Mouse (Mus musculus) heart, embryonic 15.5 days (tissue): Measurements from ENCODE around the gene Ifitm10. TPM values are rescaled to one million over a fixed set of nuclear protein-coding genes. Genes with fewer than 3 reads are reported as not detected.
"Not testable (repeated sequence)": the region's sequence is repeated elsewhere in the genome, so short reads cannot be mapped to it uniquely, and the experiment has no call there.

ENCODE experiments used
- ATAC-seq: fragments of 200-750 bp; cut with Nextera tagmentation; replicated peaks from 2 replicates; pipeline ENCODE4 v1.8.0; 2017; ENCODE audit warnings: low read depth, moderate TSS enrichment; ENCODE audit not compliant: insufficient number of reproducible peaks, insufficient read depth, low FRiP score
- H3K27ac ChIP-seq: fragments of 300-500 bp; sonication (generic); 2 replicates; pipeline ENCODE4 v1.5.1; 2015; ENCODE audit warnings: mild to moderate bottlenecking, inconsistent platforms
- H3K27me3 ChIP-seq: fragments of 300-500 bp; sonication (generic); 2 replicates; pipeline ENCODE4 v1.6.1; 2015; ENCODE audit warnings: inconsistent platforms
- H3K36me3 ChIP-seq: fragments of 300-500 bp; sonication (generic); 2 replicates; pipeline ENCODE4 v1.6.1; 2015; ENCODE audit warnings: mild to moderate bottlenecking, inconsistent platforms
- H3K4me1 ChIP-seq: fragments of 300-500 bp; sonication (generic); replicated peaks from 2 replicates; pipeline ENCODE4 v1.6.1; 2015; ENCODE audit warnings: inconsistent platforms
- H3K4me2 ChIP-seq: fragments of 300-500 bp; sonication (generic); 2 replicates; pipeline ENCODE4 v1.6.1; 2015; ENCODE audit warnings: inconsistent platforms, mild to moderate bottlenecking, moderate library complexity
- H3K4me3 ChIP-seq: fragments of 300-500 bp; sonication (generic); 2 replicates; pipeline ENCODE4 v1.5.1; 2015; ENCODE audit warnings: mild to moderate bottlenecking, inconsistent platforms
- H3K9ac ChIP-seq: fragments of 300-500 bp; sonication (generic); 2 replicates; pipeline ENCODE4 v1.6.1; 2015; ENCODE audit warnings: mild to moderate bottlenecking, inconsistent platforms
- H3K9me3 ChIP-seq: fragments of 300-500 bp; sonication (generic); replicated peaks from 2 replicates; pipeline ENCODE4 v1.6.1; 2016; ENCODE audit warnings: inconsistent platforms
- WGBS: fragments of 180-500 bp; shearing (Covaris S2); methylation state at CpG from one replicate; pipeline ENCODE4 v1.1.7; 2015; ENCODE audit warnings: mixed read lengths; 5-methylcytosine and 5-hydroxymethylcytosine counted together
- polyA plus RNA-seq: library from polyadenylated mRNA; unstranded; fragments of >200 nt; fragmentation: Nextera tagmentation; extraction: Ambion mirVana; gene quantifications from 2 replicates; pipeline ENCODE4 v1.2.1, GENCODE M21; 2015

The Ifitm10 gene
- polyA plus RNA-seq, 1 experiment from 2014 or later: 5.5 TPM

DNA sequence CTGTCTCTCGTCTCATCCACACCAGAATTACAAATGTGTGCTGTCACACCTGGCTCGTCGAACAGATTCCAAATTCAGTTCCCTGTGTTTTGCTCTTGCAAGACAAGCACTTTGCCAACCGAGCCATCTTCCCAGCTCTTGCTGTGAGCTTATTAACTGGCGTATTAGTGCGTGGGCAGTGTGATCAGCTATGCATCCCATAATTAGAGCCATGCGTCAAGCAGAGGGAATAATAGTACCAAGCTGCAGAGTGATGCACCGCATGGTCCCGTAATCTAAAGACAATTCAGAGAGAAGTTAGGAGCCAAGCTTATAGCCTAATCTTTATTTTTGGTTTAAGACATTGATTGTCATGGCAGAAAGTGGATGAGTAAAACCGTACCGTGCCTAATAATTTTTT is 54.4 kb downstream of the Ifitm10 start:
- no peaks in the 10 kb centered on the region for H3K9me3 ChIP-seq
- no peak overlapping the region for H3K9ac ChIP-seq
- H3K4me2 ChIP-seq: no peak overlapping the region
- H3K4me3 ChIP-seq: no peak overlapping the region
- peaks cover 28% of the 10 kb centered on the region for H3K4me1 ChIP-seq
- no peaks in the 10 kb centered on the region for H3K27me3 ChIP-seq
- H3K27ac ChIP-seq: no peak overlapping the region
- no peaks in the 10 kb centered on the region for H3K36me3 ChIP-seq
- WGBS: 87% methylated on average over 11 of the region's 11 CpGs
- ATAC-seq: no peak

DNA sequence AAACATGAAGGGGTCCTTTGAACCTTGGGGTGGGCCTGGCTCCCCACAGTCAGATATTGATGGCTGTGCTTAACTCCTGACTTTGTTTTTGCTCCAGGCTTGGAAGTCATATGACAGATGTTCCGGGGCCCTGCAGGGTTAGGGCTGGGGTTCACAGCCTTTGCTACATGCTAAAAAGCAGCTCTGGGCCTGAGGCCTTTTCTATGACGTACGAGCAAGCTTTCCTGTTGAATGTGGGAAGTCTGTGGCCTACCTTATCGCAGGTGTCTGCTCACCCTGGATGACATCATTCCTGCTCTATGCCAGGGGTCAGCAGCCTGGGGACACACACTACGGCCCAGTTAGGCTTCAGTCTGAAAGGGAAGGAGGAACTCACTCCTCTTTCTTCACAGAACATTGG is 56.3 kb downstream of the Ifitm10 start:
- Histone ChIP-seq H3K36me3 (no peaks in the 10 kb centered on the region), H3K27me3 (no peaks in the 10 kb centered on the region), H3K4me2 (no peak overlapping the region), H3K9ac (no peak overlapping the region), H3K4me3 (no peak overlapping the region), H3K9me3 (no peaks in the 10 kb centered on the region), H3K27ac (no peak overlapping the region), H3K4me1 (peaks cover 28% of the 10 kb centered on the region)
- no peak for ATAC-seq
- 72% methylated on average over 5 of the region's 5 CpGs for WGBS

DNA sequence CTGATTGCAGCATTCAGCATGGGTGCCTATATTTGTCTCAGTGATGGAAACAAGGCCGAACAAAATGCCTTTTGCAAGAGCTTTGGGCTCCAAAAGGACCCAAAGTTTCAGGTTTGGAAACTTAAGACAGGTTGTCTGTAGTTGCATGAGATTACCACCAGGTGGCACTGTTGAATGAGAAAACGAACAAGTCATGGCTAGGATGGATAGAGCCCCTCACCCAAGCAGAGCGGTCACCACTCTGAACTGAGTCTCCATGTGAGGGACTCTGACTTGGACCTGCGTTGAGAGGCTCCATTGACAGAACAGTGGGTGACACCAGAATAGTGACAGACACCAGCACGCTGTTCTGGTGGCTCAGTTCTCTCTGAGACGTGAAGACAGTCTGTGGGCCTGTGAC is 57.0 kb downstream of the Ifitm10 start:
- WGBS: 23% methylated on average over 6 of the region's 6 CpGs
- Histone ChIP-seq H3K9me3 (no peaks in the 10 kb centered on the region), H3K4me1 (peaks cover 28% of the 10 kb centered on the region), H3K4me3 (no peak overlapping the region), H3K27me3 (no peaks in the 10 kb centered on the region), H3K36me3 (no peaks in the 10 kb centered on the region), H3K4me2 (no peak overlapping the region), H3K9ac (no peak overlapping the region), H3K27ac (no peak overlapping the region)
- no peak for ATAC-seq

DNA sequence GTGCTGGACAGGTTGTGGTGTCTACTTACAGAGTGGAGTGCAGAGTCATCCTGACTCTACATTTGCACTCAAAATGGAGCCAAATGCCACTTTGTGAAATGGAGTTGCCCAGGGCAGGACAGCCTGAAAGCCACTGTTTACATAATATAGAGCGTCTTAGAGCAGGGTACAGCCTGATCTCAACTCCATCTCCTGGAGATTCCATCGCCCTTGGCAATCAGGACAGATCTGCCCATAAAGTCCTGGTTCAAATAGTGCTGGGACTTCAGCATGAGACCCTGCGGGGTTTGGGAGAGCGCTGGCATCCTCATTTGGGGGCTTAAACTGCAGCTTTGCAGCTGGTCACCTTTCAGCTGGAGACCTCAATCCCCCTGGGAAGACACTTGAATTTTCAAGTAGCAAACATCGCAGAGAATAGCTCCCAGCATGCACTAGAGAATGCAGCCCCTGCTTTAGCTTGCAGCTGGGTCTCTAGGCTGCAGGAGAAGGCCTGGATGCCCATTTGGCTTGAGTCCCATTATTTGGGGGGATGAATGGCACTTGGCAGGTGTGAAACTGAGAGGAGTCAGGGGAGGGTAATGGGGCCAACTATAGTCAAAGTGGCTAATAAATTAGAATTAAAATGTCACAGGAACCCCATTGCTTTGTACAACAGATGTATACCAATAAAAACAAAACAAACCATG is 58.8 kb downstream of the Ifitm10 start:
- Histone ChIP-seq H3K27ac (no peak overlapping the region), H3K4me1 (peaks cover 17% of the 10 kb centered on the region), H3K4me2 (no peak overlapping the region), H3K36me3 (no peaks in the 10 kb centered on the region), H3K4me3 (no peak overlapping the region), H3K27me3 (no peaks in the 10 kb centered on the region), H3K9me3 (no peaks in the 10 kb centered on the region), H3K9ac (no peak overlapping the region)
- 62% methylated on average over 5 of the region's 5 CpGs for WGBS
- no peak for ATAC-seq

DNA sequence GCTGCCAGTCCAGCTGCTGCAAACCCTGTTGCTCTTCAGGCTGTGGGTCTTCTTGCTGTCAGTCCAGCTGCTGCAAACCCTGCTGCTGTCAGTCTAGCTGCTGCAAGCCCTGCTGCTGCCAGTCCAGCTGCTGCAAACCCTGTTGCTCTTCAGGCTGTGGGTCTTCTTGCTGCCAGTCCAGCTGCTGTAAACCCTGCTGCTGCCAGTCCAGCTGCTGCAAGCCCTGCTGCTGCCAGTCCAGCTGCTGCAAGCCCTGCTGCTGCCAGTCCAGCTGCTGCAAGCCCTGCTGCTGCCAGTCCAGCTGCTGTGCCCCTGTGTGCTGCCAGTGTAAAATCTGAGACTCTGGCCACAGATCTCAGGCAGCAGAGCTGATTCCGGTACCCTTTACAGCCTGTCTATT is 69.6 kb downstream of the Ifitm10 start:
- H3K9me3 ChIP-seq, H3K9ac ChIP-seq, H3K36me3 ChIP-seq, H3K4me3 ChIP-seq, H3K4me2 ChIP-seq, ATAC-seq, H3K27me3 ChIP-seq, H3K27ac ChIP-seq, H3K4me1 ChIP-seq: not testable (repeated sequence)
- 67% methylated on average over 1 of the region's 1 CpGs for WGBS

DNA sequence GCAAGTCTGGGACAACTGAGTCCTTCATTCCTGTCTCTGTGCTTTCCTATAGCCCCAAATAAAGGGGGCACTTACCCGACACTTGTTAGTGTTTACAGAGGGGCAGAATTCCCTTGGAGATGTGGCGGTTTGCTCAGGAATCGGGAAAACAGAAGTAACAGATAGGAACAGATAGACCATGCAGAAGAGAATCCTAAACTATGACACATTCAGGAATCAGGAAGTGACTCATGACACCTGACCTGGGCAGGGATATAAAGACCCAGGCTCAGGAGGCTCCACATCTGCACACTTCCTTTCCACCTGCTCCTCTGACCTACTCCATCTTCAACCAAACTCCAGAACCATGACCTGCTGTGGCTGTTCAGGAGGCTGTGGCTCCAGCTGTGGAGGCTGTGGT is 70.3 kb downstream of the Ifitm10 start, which contains the start of gene Krtap5-4:
TSS of gene Krtap5-4 (plus strand) at position 301 of the 400 bp plus-strand sequence.
- no peak within 1 kb of the TSS for H3K9ac ChIP-seq
- no peaks in the 10 kb centered on the region for H3K36me3 ChIP-seq
- no peak for ATAC-seq
- WGBS: 46% methylated on average over 3 of the region's 3 CpGs
- no peak within 1 kb of the TSS for H3K4me2 ChIP-seq
- H3K27me3 ChIP-seq: no peaks in the 10 kb centered on the region
- peaks cover 3% of the 10 kb centered on the region; the same call in 1 of the 2 replicates for H3K4me1 ChIP-seq
- H3K4me3 ChIP-seq: no peak within 1 kb of the TSS
- H3K9me3 ChIP-seq: no peaks in the 10 kb centered on the region
- H3K27ac ChIP-seq: no peak within 1 kb of the TSS

DNA sequence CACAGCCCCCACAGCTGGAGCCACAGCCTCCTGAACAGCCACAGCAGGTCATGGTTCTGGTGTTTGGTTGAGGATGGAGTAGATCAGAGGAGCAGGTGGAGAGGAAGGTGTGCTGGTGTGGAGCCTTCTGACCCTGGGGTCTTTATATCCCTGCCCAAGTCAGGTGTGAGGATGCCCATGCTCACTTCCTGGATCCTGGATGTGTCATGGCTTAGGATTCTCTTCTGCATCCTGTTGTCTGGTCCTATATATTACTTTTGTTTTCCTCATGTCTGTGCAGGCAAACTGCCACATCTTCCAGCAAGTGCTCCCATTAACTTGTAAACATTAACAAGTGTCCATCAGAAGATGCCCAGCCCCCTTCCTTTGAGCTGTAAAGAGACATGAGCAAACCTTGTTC is 76.5 kb downstream of the Ifitm10 start, which contains the start of gene Krtap5-1:
TSS of gene Krtap5-1 (minus strand) at position 101 of the 400 bp plus-strand sequence.
- H3K9me3 ChIP-seq, H3K4me3 ChIP-seq, H3K36me3 ChIP-seq, H3K9ac ChIP-seq, H3K27ac ChIP-seq, H3K4me1 ChIP-seq, H3K4me2 ChIP-seq, ATAC-seq, H3K27me3 ChIP-seq: not testable (repeated sequence)

DNA sequence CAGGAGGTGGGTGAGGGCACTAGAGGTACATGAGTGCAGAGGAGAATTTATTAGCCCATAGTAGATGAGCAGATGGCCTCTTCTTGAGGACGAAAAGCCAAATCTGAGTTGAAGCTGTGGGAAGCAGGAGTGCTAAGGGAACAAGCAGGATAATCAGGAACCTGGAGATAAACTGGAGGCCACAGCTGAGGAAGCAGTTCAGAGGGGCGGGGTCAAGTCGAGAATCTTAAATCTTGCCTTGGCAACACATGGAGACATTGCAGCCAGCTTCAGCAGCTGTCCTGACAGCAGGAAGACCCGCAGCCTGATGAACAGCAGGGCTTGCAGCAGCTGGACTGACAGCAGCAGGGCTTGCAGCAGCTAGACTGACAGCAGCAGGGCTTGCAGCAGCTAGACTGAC is 77.4 kb downstream of the Ifitm10 start:
- not testable (repeated sequence) for H3K9me3 ChIP-seq, H3K4me2 ChIP-seq, H3K9ac ChIP-seq, ATAC-seq, H3K4me1 ChIP-seq, H3K4me3 ChIP-seq, H3K36me3 ChIP-seq, H3K27me3 ChIP-seq, H3K27ac ChIP-seq
- WGBS: 17% methylated on average over 4 of the region's 4 CpGs

DNA sequence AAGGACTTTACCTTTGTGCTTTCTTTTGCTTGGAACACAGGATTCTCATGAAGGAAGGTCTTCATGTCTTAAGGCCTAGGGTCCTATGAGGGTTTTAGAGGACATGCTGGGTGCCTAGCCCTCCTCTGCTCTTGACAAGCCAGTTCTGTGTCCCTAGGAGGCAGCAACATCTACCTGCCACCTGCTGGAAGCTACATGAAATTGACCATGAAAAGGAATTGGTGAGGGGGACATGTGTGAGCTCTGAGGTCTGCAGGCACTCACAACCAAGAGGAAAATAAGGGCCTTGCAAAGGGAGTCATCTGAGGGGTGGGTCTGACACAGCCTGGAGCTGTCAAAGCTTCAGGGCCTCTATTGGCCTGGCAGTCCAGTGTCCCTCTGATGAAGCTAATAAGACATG is 78.1 kb downstream of the Ifitm10 start:
- H3K27ac ChIP-seq: no peak overlapping the region
- no peak for ATAC-seq

DNA sequence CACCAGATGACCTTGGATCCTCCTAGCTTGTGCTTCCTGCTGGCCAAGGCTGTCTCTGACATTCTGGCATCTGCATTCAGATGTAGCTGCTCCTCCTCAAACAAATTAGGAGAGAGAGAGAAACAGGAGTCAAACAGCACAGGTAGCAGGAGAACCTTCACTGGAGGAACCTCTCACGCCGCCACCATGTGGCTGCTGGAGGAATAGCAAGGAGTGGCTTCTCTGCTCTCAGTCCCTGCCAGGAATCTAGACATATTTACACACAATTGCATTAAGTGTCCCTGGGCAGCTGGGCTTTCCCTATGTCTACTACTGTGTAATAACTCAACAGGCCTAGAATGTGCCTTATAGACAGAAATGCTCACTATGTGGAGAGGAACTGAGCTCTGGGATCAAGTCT is 79.7 kb downstream of the Ifitm10 start:
- not testable (repeated sequence) for H3K4me3 ChIP-seq, ATAC-seq, H3K36me3 ChIP-seq, H3K9me3 ChIP-seq, H3K4me1 ChIP-seq, H3K4me2 ChIP-seq, H3K9ac ChIP-seq, H3K27me3 ChIP-seq, H3K27ac ChIP-seq
- WGBS: 4% methylated on average over 2 of the region's 2 CpGs

More for the DNA sequence above, 78.1 kb downstream of the Ifitm10 start:
- Histone ChIP-seq H3K27me3 (no peaks in the 10 kb centered on the region), H3K36me3 (no peaks in the 10 kb centered on the region), H3K9ac (no peak overlapping the region), H3K4me1 (peaks cover 8% of the 10 kb centered on the region), H3K4me3 (no peak overlapping the region), H3K4me2 (no peak overlapping the region), H3K9me3 (no peaks in the 10 kb centered on the region)

DNA sequence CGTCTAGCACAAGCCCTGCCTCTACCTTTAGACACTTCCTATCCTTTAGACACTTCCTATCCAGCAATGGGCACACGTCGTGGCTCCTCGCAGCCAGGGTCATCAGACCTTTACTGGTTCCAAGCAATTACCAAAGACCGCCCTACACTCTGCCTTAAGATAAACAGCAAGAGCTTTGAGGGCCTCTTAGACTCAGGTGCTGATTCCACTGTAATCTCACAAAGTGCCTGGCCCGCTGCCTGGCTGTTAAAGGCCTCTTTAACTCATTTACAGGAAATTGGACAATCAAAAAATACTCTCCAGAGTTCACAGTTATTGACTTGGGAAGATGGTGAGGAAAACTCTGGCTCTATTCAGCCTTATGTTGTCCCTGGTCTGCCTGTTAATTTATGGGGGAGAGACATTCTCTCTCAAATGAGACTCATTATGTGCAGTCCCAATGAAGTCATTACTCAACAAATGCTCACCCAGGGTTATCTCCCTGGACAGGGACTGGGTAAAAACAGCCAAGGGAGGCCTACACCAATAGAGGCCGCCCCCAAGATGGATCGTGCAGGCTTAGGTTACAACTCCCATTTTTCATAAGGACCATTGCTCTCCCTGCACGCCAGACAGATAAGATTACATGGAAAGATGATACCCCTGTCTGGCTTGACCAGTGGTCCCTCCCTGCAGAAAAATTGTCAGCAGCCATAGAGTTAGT is 87.5 kb downstream of the Ifitm10 start:
- ATAC-seq, H3K4me3 ChIP-seq, H3K36me3 ChIP-seq, H3K27ac ChIP-seq, H3K4me2 ChIP-seq, H3K9me3 ChIP-seq, H3K9ac ChIP-seq, H3K27me3 ChIP-seq: not testable (repeated sequence)
- peaks cover 18% of the 10 kb centered on the region for H3K4me1 ChIP-seq
- 41% methylated on average over 9 of the region's 9 CpGs for WGBS
